Mouse (Mus musculus): ENCODE data around the gene Aph1a. TPM values are rescaled to one million over a fixed set of nuclear protein-coding genes. Genes with fewer than 3 reads are reported as not detected.
A peak's percentile ranks its signal among the peaks of the same experiment; 100 is the strongest.

Gene Aph1a
- polyA plus RNA-seq, 1 experiment from 2014 or later = 35.1 TPM

DNA sequence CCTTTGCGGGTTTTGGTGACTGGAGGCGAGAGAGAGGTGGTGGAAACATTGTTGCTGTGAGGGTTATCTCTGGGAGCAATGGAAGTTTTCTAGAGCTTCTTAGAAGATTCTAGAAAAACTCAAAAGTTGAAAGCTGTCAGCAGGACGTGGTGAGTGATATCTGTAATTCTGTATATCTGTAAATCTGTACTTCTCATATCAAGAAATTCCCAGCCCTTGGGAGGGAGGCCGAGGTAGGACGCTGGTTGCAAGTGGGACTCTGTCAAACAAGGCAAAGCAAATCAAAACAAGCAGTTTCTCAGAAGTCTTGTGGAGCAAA is 36.7 kb downstream of the Aph1a start:
- H3K9me3 ChIP-seq (ENCODE audit: control insufficient read depth, low read length) = no peaks in the 10 kb centered on the region
- peaks cover 18% of the 10 kb centered on the region; the same call in 1 of the 2 replicates for H3K36me3 ChIP-seq (ENCODE audit: control insufficient read depth, insufficient read depth, low read length)
- H3K4me3 ChIP-seq (ENCODE audit: low read depth, low read length) = peak overlapping the region; percentile 99
- 0% methylated on average over 5 of the region's 5 CpGs for WGBS
- peak overlapping the region; percentile 89 for H3K4me2 ChIP-seq
- DNase-seq (ENCODE audit: low spot score) (no peak), ATAC-seq (replicated peaks; ENCODE audit: low FRiP score) (no peak)
- H3K27ac ChIP-seq (ENCODE audit: low read depth, low read length) = peak overlapping the region; percentile 95
- peak overlapping the region; percentile 100 for H3K9ac ChIP-seq (ENCODE audit: low read depth, low read length)
- peaks cover 11% of the 10 kb centered on the region for H3K4me1 ChIP-seq (replicated peaks; ENCODE audit: control insufficient read depth, insufficient read depth, low read length)
- no peaks in the 10 kb centered on the region for H3K27me3 ChIP-seq (replicated peaks; ENCODE audit: control insufficient read depth, insufficient read depth, low read length)

DNA sequence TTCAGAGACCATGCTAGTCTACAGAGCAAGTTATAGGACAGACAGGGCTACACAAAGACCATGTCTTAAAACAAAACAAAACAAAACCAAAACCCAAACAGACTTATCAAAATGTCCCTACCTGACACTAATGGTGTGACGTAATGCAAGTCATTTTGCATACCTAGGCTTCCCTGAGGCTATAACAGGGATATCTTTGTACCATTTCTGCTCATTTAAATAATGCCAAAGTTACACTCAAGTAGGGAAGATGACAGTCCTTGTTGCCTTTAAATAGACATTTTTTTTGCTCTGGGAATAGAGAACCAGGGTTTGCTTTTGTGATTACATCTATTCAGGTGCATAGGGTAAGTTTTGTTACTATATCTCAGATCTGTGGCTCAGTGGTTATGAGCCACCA is 37.7 kb downstream of the Aph1a start:
- no peaks in the 10 kb centered on the region for H3K27me3 ChIP-seq (replicated peaks; ENCODE audit: control insufficient read depth, insufficient read depth, low read length)
- H3K9me3 ChIP-seq (ENCODE audit: control insufficient read depth, low read length) = no peaks in the 10 kb centered on the region
- H3K27ac ChIP-seq (ENCODE audit: low read depth, low read length) = no peak overlapping the region
- ATAC-seq (replicated peaks; ENCODE audit: low FRiP score) (no peak), DNase-seq (ENCODE audit: low spot score) (no peak)
- H3K4me3 ChIP-seq (ENCODE audit: low read depth, low read length) = peak overlapping the region; percentile 99; the same call in 1 of the 2 replicates
- peaks cover 11% of the 10 kb centered on the region for H3K4me1 ChIP-seq (replicated peaks; ENCODE audit: control insufficient read depth, insufficient read depth, low read length)
- H3K36me3 ChIP-seq (ENCODE audit: control insufficient read depth, insufficient read depth, low read length) = peaks cover 21% of the 10 kb centered on the region
- H3K9ac ChIP-seq (ENCODE audit: low read depth, low read length) = no peak overlapping the region
- peak overlapping the region; percentile 89 for H3K4me2 ChIP-seq
- WGBS = 90% methylated on average over 1 of the region's 1 CpGs

DNA sequence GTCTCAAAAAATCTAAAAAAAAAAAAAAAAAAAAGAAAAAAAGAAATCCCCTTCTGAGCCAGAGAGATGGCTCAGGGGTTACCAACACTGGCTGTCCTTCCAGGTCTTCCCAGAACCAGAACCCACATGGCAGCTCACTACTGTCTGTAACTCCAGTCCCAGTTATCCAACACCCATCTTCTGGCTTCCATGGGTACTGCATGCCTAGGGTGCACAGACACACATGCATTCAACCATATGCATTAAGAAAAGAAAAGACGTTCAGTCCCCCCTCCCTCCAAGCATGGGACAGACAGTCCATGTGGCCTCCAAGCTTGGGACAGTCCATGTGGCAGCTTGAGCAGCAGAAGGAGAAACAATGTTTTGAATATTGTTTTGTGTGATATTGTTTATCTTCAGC is 38.4 kb downstream of the Aph1a start:
- peaks cover 28% of the 10 kb centered on the region for H3K36me3 ChIP-seq (ENCODE audit: control insufficient read depth, insufficient read depth, low read length)
- WGBS = 68% methylated on average over 1 of the region's 1 CpGs
- H3K4me3 ChIP-seq (ENCODE audit: low read depth, low read length) = no peak overlapping the region
- H3K9me3 ChIP-seq (ENCODE audit: control insufficient read depth, low read length) = no peaks in the 10 kb centered on the region
- DNase-seq (ENCODE audit: low spot score) = no peak
- H3K9ac ChIP-seq (ENCODE audit: low read depth, low read length) = 0 out of 2 replicates have a peak overlapping the region, but pooled peaks have one; percentile 8
- H3K4me2 ChIP-seq = peak overlapping the region; percentile 8
- ATAC-seq (replicated peaks; ENCODE audit: low FRiP score) = no peak
- H3K27ac ChIP-seq (ENCODE audit: low read depth, low read length) = no peak overlapping the region
- peaks cover 11% of the 10 kb centered on the region for H3K4me1 ChIP-seq (replicated peaks; ENCODE audit: control insufficient read depth, insufficient read depth, low read length)
- no peaks in the 10 kb centered on the region for H3K27me3 ChIP-seq (replicated peaks; ENCODE audit: control insufficient read depth, insufficient read depth, low read length)

DNA sequence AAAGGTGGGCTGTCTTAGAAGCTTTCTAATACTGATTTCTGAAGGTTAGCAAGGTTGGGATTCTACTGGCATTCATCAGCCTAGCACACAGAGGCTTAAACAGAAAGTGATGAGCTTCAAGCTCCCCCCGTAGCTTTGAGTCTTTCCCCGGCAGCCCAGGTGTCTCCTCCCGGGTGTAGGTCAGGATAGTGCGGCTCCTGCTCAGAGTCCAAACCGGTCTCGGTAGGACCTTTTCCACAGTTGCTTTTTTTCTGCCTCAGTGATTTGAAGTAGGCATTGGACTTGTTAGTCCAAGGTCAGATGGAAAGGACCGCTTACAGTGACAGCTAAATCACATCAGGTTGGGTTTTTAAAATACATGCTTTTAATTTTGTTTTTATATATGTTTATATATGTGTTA is 38.8 kb downstream of the Aph1a start:
- WGBS = 86% methylated on average over 7 of the region's 7 CpGs
- Histone ChIP-seq H3K36me3 (ENCODE audit: control insufficient read depth, insufficient read depth, low read length) (peaks cover 32% of the 10 kb centered on the region), H3K9me3 (ENCODE audit: control insufficient read depth, low read length) (no peaks in the 10 kb centered on the region), H3K27ac (ENCODE audit: low read depth, low read length) (no peak overlapping the region), H3K27me3 (replicated peaks; ENCODE audit: control insufficient read depth, insufficient read depth, low read length) (no peaks in the 10 kb centered on the region), H3K9ac (ENCODE audit: low read depth, low read length) (0 out of 2 replicates have a peak overlapping the region, but pooled peaks have one; percentile 8), H3K4me2 (peak overlapping the region; percentile 8), H3K4me3 (ENCODE audit: low read depth, low read length) (no peak overlapping the region), H3K4me1 (replicated peaks; ENCODE audit: control insufficient read depth, insufficient read depth, low read length) (peaks cover 11% of the 10 kb centered on the region)
- no peak for DNase-seq (ENCODE audit: low spot score)
- ATAC-seq (replicated peaks; ENCODE audit: low FRiP score) = no peak

DNA sequence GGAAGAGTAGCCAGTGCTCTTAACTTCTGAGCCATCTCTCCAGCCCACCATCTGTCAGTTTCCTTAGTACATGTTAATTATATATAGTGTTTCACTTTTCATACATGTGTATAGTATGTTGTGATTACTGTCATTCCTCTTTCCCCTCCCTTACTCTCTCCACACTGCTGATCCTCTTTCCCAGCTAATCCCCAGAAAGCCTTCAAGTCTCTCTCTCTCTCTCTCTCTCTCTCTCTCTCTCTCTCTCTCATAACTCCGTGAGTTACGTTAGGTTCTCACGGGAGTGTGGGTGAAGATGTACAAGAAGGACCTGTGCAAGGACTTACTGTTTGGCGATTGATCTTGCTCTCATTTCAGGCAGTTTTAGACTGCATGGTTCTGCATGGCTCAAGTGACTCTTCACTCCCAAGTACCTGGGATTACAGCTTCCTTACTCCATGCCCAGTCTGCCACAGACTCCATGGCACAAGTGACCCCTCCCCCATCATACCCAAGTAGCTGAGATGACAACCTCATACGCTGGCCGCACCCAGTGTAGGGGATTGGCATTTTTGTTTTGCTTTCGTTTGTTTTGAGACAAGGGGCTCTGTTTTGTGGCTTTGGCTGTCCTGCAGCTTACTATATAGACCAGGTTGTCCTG is 39.5 kb downstream of the Aph1a start:
- DNase-seq (ENCODE audit: low spot score) (no peak), ATAC-seq (replicated peaks; ENCODE audit: low FRiP score) (no peak)
- Histone ChIP-seq H3K9me3 (ENCODE audit: control insufficient read depth, low read length) (no peaks in the 10 kb centered on the region), H3K4me1 (replicated peaks; ENCODE audit: control insufficient read depth, insufficient read depth, low read length) (peaks cover 11% of the 10 kb centered on the region), H3K4me3 (ENCODE audit: low read depth, low read length) (no peak overlapping the region), H3K27ac (ENCODE audit: low read depth, low read length) (no peak overlapping the region), H3K36me3 (ENCODE audit: control insufficient read depth, insufficient read depth, low read length) (peaks cover 39% of the 10 kb centered on the region), H3K4me2 (no peak overlapping the region), H3K9ac (ENCODE audit: low read depth, low read length) (no peak overlapping the region), H3K27me3 (replicated peaks; ENCODE audit: control insufficient read depth, insufficient read depth, low read length) (no peaks in the 10 kb centered on the region)
- 91% methylated on average over 7 of the region's 7 CpGs for WGBS

DNA sequence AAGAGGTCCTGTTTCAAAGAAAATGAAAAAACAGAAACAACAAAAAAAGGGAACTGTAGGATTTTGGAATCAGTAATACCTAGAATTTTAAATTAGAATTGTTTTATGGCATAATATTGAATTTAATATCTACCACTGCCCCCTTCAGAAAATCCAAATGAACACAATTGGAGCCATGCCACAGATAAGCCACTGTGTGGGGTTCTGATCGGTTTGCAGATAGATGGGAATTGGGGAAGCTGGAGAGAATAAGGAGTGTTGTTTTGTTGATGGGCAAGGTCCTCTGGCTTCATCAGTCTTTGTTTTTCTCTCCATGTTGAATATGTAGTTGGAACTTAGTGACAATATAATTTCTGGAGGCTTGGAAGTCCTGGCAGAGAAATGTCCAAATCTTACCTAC is 40.7 kb downstream of the Aph1a start:
- H3K27ac ChIP-seq (ENCODE audit: low read depth, low read length) = no peak overlapping the region
- no peak overlapping the region for H3K4me2 ChIP-seq
- ATAC-seq (replicated peaks; ENCODE audit: low FRiP score) (no peak), DNase-seq (ENCODE audit: low spot score) (no peak)
- H3K9ac ChIP-seq (ENCODE audit: low read depth, low read length) = no peak overlapping the region
- 76% methylated on average over 1 of the region's 1 CpGs for WGBS
- no peaks in the 10 kb centered on the region for H3K9me3 ChIP-seq (ENCODE audit: control insufficient read depth, low read length)
- H3K27me3 ChIP-seq (replicated peaks; ENCODE audit: control insufficient read depth, insufficient read depth, low read length) = no peaks in the 10 kb centered on the region
- H3K4me1 ChIP-seq (replicated peaks; ENCODE audit: control insufficient read depth, insufficient read depth, low read length) = peaks cover 11% of the 10 kb centered on the region
- peaks cover 50% of the 10 kb centered on the region for H3K36me3 ChIP-seq (ENCODE audit: control insufficient read depth, insufficient read depth, low read length)
- no peak overlapping the region for H3K4me3 ChIP-seq (ENCODE audit: low read depth, low read length)

DNA sequence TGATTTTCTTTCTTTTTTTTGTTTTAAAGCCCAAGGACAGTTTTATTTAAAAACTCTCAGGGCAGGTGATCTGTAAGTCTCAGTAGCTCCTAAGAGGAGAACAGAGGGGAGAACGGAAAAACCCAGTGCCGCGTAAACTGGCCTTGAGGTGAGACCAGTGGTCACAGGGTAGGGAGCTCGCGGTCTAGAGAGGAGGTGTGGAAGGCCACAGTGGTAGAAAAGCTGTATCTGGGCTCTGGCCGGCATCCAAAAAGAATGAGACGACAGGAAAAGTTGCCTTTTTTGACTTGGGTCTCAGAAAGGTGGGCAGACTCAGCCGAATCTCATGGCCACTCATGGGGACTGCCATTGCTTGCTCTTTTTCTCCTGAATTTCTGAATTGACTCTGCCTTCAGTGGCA is 44.4 kb downstream of the Aph1a start:
- WGBS = 97% methylated on average over 8 of the region's 8 CpGs
- Histone ChIP-seq H3K36me3 (ENCODE audit: control insufficient read depth, insufficient read depth, low read length) (peaks cover 78% of the 10 kb centered on the region), H3K9me3 (ENCODE audit: control insufficient read depth, low read length) (no peaks in the 10 kb centered on the region), H3K9ac (ENCODE audit: low read depth, low read length) (no peak overlapping the region), H3K4me1 (replicated peaks; ENCODE audit: control insufficient read depth, insufficient read depth, low read length) (no peaks in the 10 kb centered on the region), H3K4me2 (no peak overlapping the region), H3K27me3 (replicated peaks; ENCODE audit: control insufficient read depth, insufficient read depth, low read length) (no peaks in the 10 kb centered on the region), H3K4me3 (ENCODE audit: low read depth, low read length) (no peak overlapping the region), H3K27ac (ENCODE audit: low read depth, low read length) (no peak overlapping the region)
- ATAC-seq (replicated peaks; ENCODE audit: low FRiP score) (no peak), DNase-seq (ENCODE audit: low spot score) (no peak)

DNA sequence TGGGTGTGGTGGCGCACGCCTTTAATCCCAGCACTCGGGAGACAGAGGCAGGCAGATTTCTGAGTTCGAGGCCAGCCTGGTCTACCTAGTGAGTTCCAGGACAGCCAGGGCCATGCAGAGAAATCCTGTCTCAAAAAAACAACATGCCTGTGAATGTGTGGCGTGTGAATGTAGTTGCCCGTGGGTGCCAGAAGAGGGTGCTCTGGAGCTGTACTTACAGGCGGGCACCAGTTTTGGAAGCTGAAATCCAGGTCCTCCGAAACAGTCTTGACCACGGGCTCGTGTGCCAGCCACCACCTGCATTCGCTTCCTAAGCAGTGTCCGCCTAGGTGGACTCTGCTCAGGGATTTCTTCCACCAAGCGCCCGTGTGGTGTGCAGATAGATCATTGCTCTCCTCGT is 45.1 kb downstream of the Aph1a start:
- ATAC-seq (replicated peaks; ENCODE audit: low FRiP score) (no peak), DNase-seq (ENCODE audit: low spot score) (no peak)
- Histone ChIP-seq H3K9ac (ENCODE audit: low read depth, low read length) (no peak overlapping the region), H3K4me2 (no peak overlapping the region), H3K27me3 (replicated peaks; ENCODE audit: control insufficient read depth, insufficient read depth, low read length) (no peaks in the 10 kb centered on the region), H3K4me3 (ENCODE audit: low read depth, low read length) (no peak overlapping the region), H3K9me3 (ENCODE audit: control insufficient read depth, low read length) (no peaks in the 10 kb centered on the region), H3K36me3 (ENCODE audit: control insufficient read depth, insufficient read depth, low read length) (peaks cover 74% of the 10 kb centered on the region), H3K27ac (ENCODE audit: low read depth, low read length) (no peak overlapping the region), H3K4me1 (replicated peaks; ENCODE audit: control insufficient read depth, insufficient read depth, low read length) (no peaks in the 10 kb centered on the region)
- WGBS = 89% methylated on average over 15 of the region's 15 CpGs

DNA sequence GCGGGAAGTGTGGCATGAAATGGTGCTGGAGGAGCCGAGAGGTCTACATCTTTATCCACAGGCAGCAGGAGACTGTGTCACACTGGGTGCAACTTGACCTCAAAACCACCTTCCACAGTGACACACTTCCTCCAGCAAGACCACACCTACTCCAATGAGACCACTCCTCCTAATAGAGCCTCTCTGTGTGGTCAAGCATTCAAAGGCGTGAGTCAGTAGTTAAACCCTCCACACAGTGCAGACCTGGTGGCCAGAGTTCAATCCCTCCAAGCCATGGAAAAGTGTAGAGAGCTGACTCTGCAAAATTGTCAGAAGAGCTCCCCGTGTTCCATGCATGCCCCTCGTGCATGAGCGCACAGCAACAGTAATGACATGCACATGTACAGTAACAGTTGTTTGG is 49.0 kb downstream of the Aph1a start:
- Histone ChIP-seq H3K36me3 (ENCODE audit: control insufficient read depth, insufficient read depth, low read length) (peaks cover 62% of the 10 kb centered on the region), H3K4me2 (no peak overlapping the region), H3K9me3 (ENCODE audit: control insufficient read depth, low read length) (no peaks in the 10 kb centered on the region), H3K4me3 (ENCODE audit: low read depth, low read length) (no peak overlapping the region), H3K27me3 (replicated peaks; ENCODE audit: control insufficient read depth, insufficient read depth, low read length) (no peaks in the 10 kb centered on the region), H3K4me1 (replicated peaks; ENCODE audit: control insufficient read depth, insufficient read depth, low read length) (no peaks in the 10 kb centered on the region), H3K27ac (ENCODE audit: low read depth, low read length) (no peak overlapping the region), H3K9ac (ENCODE audit: low read depth, low read length) (no peak overlapping the region)
- DNase-seq (ENCODE audit: low spot score) = no peak
- 80% methylated on average over 6 of the region's 6 CpGs for WGBS
- no peak for ATAC-seq (replicated peaks; ENCODE audit: low FRiP score)
